Mouse (Mus musculus) 3134 (cell line): ENCODE results near the gene Snx29.

Source experiments
- DNase-seq: peaks from one replicate; pipeline ENCODE4 v3.0.0-alpha.2; 2011; ENCODE audit warnings: low spot score; ENCODE audit not compliant: insufficient read length; ENCODE audit errors: extremely low read depth

Snx29 gene

DNA sequence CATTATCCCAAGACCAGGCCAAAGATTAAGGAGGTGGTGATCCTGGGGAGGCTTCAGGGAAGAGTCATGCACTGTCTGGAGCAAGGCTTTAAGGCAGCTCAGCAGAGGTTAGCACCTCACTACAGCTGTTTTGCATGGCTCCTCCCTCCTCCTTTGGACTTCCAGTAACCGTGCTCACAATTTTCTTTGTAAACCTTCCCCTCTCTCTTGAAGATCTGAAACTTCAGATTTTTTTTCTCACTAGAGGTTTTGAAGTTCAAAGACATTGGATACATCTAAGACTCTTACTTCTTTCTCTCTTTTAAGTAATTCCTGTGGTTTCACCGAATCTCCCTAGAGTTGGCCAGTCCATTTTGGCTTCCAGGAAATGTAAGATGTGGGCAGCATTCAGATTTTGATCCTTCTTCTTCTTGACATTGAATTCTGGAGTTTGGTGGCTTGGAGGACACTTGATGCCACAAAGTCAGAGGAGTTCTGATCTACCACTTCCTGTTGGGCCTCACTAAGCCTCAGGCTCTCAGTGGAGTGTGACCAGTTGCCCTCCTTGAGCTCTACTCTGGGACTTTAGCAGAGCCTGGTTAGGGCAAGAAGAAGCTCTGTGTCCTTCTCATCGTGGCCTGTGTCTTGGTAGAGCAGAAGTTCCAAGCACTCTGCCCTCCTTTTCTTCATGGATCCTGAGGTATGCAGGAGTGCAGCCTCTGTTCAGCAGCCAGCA, 255.0 kb downstream of the Snx29 start:
- no peak for DNase-seq

DNA sequence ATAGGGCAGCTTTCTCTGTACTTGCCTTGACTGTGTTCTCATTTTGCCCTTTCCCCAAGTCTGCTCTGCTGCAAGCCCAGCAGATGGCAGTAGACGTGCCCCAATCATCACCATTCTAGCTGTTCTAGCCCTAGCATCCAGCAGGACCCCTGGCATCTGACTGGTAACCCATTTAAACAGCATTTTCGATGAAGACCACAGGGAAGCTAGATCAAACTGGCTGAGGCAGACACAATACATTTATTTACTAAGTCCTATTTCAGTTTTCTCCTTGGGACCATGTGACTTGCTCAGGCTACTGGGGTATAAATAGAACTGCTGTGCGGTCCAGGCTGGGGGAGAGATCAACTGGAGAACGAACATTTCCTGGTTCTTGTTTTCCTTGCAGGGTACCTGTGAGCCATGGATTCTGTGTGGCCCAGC, 257.0 kb downstream of the Snx29 start:
- no peak for DNase-seq

DNA sequence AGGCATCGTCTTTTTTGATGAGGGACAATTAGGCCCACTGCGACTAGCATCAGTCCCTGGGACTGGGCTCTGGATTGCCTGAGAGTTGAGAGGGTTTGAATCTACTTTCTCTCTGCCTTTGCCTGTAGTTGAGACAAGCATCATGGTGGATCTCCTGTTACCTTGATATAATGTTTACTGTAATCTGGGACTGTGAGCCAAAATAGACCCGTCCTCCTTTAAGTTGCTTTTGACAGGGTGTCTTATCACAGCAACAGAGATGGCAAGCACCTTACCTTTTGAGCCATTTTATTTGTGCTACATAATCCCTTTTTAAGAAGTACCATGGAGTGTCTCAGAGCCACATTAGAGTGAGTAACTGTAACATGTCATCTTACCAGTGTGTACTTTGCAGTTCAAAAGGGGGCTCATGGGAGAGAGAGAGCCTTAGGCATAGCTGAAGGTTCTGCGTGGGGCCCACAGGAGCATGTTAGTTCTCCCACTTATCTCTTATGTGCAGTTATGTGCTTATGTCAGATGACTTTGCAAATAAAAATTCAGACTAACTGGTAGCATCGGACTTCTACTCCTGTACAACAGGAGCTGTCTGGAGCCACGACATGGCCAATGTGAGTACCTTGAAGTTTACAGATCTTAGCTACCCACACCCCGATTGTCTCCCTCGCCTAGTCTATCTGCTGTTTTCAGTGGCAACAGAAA, 261.4 kb downstream of the Snx29 start:
- DNase-seq, result no peak

DNA sequence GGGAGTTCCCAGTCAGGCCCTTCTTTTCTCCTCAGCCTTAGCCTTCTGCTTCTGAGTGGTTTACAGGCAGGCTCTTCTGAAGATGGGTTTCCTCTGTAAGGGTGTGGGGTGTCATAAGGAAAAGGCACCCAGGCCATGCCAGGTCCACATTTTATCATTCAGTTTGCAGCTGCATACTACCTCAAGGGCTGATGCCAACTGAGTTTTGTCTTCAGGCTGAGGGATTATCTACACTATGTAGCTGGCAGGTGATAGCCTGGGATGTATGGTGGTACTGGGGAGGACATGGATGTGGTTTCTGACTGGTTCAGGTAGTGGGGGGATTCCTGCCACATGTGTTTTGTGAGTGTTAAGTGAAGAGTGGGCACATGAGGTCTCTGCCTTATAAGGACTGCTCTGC, 266.0 kb downstream of the Snx29 start:
- no peak for DNase-seq

DNA sequence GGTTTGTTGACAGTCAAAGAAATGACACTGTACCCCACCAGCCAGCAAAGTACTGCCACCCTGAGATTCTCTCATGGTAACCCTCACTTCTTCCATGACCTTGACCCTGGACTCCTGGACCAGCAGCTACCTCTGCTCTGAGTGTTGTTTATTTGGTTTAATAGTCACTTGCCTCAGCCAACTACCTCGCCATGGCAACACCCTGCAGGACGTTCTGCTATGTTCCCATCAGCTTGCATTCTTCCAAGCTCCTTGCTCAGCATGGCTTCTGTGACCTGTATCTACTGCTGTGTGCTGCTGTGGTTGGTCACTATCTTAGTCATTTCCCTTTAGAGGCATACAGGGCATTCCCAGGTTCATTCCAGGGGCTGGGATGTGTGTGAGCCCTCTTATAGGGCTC, 266.6 kb downstream of the Snx29 start:
- DNase-seq, result peak; percentile 29

DNA sequence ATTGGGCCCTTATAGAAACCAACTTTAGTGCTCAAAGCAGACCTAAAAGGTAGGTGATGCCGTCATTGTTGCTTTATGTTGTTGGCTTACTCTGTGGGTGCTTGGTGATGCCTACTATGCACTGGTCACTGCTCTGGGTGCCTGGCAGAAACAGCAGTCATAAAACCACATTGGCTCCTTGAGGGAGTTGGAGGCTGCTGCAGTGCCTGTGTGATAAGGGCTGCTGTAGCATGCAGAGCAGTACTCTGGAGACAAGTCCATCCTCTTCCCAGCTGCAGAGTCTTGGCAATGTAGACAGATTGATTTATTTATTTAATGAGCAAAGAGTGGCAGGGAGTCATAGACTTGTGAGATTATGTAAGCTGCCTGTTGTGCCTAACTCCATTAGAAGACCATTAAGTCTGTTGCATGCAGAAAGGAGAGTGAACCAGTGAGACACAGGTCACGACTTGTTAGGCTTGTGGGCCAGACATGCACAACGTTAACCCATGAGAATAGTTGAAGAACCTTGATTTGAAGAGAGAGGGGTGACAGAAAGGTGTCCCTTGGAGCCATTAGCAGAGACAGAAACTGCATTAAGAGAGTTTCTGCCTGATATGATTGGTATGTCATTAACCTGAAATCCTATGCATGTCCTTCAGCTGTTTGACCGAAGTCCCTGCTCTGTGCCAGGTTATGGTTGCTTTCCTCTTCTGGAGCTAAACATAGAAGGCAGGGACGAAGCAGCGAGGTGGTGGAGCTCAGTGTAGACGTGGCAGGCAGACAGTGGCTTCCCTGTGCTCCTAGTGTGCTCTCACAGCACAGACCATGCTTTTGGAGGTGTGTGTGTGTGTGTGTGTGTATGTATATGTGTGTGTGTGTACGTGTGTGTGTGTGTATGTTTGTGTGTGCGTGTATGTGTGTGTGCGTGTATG, 267.3 kb downstream of the Snx29 start:
- no peak for DNase-seq

DNA sequence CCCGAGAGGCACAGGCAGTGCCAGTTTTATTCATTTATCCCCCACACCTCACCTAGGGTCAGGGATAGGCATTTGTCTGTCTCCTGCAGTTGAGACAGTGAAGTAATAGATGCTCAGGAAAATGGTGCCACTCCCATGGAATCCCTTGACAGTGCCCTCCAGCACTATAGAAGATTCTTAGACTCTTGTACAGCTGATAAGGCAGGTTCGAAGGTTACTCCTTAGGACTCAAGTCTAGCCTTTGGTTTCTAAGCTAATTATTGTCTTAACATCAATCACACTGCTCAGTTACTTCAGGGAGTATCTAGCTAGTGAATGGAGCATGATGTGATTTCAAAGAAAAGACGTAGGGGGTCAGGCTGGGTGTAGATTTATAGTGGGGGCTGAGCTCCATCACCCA, 273.9 kb downstream of the Snx29 start:
- no peak for DNase-seq

DNA sequence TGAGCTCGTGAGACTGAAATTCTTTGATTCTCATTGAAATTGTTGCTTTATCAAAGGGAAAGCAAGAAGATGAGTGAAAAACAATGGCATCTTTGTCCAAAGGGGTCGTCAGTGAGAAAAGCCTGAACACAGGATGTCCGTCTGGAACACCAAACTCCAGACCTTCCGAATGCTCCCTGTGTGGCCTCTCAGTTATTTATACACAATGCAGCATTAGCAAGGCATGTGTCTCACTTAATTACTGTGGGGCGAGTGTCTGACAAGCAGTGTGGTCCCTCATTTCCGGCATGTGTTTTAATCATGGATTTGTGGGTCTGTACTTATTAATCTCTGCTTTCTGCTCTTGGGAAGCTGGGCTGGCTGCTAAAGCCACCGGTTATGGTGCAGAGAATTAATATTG, 275.1 kb downstream of the Snx29 start:
- no peak for DNase-seq

DNA sequence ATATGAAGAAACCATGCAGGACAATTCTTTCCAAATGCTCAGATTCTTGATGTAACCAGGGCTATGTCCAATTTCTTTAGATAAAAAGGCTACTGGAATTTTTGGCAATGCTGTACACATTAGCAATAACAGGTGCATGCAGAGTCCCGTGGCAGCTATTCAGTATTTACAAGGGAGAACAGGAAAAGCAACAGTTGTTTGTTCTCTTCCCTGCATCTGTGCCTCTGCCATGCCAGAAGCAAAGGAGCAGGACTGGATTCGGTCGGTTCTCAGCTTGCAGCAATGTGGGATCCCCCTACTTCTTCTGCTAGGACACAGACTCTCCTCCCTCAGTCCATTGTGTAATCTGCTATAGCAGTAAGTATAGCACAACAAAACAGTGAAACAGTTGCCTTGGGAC, 276.8 kb downstream of the Snx29 start:
- DNase-seq, result no peak

DNA sequence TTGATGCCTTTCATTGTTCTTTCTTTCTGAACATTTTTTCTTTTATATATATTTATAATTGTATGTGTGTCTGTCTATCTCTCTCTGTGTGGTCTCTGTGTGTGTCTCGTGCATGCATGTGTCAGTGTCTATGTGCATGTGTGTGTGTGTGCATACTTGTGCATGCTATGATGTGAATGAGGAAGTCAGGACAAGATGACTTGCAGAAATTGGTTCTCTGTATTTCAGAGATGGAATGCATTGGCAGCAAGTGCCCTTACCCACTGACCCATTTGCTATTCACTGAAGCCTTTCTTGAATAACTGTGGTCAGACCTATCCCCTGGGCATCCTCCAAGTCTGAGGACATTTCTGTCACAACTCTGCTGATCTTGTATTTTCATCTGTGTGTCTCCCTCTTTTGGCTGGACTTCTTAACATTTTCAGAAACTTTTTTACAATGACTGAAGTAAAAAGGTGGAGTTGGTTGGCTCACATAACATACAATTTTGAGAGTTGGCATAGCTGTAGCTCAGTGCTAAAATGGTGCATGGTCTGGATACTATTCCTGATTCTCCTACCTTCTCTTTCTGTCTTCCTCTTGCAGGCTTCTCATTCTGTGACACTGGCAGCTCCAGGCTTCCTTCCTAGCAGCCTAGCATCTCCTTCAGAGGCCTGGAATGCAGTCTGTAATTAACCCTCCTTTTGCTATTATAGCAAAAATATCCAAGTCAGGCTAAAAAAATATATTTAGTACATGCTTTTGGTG, 278.8 kb downstream of the Snx29 start:
- DNase-seq, result no peak

DNA sequence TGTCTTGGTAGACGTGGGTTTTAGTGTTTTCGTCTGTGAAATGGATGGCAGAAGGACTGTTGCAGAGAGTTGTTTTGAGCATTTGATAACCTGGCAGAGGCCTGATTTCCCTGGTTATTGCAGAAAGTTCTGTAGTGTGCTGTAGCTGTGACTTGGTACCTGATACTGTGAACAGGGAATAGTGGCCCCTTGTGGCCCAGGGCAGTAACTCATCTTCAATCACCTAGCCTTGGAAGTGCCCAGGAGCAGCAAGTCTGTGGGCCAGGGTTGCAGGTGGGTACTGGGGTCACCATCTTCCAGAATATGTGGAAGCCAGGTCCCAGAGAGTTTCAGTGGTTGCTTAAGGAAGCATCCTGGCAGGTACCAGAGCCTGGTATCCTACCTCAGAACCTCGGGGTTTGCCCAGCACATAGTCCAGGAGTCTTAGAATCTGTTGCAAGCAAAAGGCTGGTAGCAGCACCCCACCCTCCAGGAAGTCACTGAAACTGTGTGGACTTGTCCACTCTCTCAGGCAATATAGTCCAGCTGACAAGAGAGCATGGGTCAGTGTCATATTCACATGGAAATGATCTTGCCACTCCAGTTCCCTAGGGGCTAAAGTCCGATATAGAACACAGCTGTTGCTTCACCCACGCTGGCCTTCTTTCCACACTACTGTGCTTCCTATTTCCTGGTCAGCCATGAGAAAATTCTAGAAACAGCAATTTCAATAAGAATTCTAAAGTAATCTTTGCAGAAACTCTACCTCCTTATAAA, 281.1 kb downstream of the Snx29 start:
- DNase-seq, result no peak

DNA sequence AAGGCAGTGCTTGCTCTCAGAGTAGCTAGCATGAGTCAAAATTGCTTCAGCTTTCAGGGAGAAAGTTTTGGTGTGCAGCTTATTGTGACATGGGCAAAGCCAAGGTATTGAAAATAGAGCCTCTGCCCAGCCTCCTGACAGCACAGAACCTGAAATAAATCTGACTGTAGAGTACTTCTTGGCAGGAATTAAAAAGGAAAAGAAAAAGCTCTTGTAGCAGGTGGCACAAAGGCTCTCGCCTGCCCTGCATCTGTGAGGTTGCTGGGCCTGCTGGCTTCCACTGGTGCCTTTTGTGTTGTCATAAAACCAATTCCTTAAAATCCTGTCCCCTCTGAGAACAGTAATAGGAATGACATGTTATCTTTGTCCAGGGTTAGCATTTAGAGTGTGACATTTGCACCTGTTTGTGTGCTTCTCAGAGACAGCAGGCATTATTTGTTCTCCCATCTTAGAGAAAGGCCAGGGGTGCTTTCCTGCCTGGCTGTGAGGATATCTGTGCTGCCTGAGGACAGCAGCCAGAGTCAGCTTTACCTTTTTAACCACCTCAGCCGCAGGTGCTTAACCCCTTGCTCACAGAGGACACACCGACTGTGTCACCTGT, 289.9 kb downstream of the Snx29 start:
- DNase-seq, result no peak

DNA sequence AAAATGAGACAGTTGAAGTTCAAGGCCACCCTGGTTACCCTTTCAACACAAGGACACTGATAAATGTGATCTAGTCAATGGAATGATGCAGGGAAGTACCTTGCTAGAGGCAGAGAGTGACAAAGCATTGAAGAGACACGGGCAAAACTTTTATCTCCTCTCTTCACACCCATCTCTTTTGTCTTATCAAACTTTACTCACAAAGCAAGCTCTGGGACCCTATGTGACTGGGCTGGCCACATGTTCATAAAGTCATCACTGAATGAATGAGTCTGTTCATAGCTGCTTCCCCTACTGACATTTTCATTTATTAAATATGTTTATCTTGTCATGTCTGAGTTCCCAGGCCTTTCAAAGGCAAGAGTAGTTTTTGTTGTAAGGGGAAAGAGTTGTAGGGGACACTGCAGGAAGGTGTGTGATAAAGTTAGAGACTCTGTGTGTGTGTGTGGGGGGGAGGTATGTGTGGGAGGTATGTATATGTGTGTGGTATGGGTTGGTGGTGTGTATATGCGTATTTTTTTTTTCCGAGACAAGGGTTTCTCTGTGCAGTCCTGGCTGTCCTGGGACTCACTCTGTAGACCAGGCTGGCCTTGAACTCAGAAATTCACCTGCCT, 291.8 kb downstream of the Snx29 start:
- DNase-seq, result no peak

DNA sequence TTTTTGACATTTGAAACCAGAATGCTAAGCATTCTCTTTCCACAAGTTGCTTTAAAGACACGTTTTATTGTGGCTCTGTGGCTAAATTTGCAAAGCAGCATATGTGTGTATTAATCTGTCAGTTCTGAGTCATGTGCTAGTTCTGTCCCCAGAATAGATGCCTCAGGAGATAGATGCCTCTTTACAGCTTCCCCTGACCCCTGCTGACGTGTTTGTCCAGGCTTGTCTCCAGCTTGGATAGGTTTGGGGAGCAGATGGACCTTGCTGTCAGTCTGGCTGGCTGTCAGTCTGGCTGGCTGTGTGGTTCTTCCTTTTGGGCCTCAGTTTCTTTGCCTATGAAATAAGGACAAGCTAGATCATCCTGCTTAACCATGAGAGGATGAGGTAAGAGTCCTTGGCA, 292.9 kb downstream of the Snx29 start:
- DNase-seq, result no peak

DNA sequence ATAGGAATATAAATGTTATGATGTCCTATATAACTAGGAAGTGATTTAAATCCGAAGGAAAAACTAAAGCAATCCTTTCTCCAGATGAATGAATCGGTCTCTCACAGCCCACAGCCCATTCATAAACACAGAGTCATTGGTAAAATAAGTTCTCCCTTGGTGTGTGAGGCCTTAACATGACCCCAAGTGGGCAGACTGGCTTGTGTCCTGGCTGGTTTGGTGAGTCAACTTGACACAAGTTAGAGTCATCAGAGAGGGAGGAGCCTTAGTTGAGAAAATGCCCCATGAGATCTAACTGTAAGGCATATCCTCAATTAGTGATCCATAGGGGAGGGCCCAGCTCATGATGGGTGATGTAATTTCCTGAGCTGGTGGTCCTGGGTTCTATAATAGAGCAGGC, 297.2 kb downstream of the Snx29 start:
- DNase-seq, result no peak

DNA sequence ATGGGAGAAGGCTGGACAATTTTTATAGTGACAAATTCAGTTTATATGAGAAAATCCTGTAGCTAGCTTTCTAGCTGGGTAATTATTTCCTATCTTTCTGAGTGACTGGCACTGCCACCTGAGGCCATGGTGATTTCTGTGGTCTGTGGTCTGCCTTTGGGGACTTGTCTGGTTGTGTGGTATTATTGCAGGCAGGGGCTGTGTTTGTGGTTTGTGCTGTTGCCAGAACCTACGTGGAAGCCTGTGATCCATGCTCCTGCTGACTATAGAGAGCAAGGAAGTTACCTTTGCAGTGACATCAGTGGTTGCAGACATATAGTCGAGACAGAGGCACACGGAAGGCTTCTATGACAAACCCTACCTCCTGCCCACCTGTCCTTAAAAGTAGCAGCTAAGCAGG, 298.3 kb downstream of the Snx29 start:
- no peak for DNase-seq

DNA sequence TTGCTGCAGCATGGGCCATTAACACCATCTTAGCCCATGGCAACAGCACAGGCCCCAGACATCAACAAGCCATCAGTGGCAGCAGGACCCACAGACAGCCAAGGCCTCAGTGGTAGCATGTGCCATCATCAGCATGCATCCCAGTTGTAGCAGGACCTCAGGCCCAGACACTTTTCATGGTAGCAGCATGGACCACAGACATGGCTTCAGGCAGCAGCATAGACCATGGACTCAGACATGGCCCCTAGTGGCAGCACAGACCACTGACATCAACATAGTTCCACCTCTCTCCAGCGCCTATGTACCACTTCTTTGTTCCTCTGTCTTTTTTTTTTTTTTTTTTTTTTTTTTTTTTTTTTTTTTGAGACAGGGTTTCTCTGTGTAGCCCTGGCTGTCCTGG, 299.0 kb downstream of the Snx29 start:
- no peak for DNase-seq

DNA sequence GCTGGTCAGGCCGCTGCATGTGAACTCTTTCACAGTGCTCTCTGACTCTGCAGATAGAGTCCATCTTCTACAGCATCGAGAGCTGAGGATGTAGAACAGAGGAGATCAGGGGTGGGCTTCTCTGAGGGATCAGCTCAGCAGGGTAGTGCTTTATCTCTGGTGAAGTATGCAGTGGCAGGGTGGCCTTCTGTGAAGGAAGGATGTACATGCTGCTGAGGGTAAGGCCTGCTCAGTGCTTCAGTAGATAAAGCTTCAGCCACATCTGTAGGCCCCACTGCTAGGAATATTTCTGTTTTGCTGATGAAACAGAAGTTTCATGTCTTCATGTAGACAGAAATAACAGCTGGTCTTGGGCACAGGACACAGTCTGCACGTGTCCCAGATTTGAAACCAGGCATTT, 300.3 kb downstream of the Snx29 start:
- DNase-seq, result no peak

DNA sequence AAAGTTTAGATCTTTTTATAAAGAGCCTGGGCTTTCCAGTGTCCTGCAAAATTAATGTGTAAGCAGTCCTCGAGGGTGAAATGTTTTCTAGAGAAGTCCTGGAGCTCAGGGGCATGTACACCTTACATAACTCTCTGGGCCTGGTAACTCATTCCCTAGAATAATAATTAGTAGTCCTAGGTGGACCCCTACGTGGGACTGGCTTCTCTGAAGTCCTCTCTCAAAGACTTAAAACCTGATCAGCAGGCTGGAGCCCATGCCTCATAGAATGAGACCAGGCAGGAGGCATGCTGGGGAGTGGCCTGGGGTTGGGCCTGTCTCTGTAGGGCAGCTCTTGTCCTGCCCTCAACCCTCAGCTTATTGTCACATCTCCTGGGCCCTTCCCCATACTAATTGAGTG, 301.4 kb downstream of the Snx29 start:
- DNase-seq, result no peak
